Mouse (Mus musculus): ENCODE data around the gene Rassf4.

Gene Rassf4

GRCm38 (mm10) chr6:116673471-116674282 lies at the start of gene Rassf4:
Gene Rassf4 (minus strand): TSS chr6:116673952.
- DNase-seq (ENCODE audit: low read depth in 1 of 2, low spot score in 2 of 2), result peak; percentile 71 to 91

GRCm38 (mm10) chr6:116718920-116719319 lies 45.2 kb upstream of the Rassf4 start:
- DNase-seq (ENCODE audit: low read depth in 1 of 2, low spot score in 2 of 2), result peak in 1 of 2 experiments; percentile 22

DNA sequence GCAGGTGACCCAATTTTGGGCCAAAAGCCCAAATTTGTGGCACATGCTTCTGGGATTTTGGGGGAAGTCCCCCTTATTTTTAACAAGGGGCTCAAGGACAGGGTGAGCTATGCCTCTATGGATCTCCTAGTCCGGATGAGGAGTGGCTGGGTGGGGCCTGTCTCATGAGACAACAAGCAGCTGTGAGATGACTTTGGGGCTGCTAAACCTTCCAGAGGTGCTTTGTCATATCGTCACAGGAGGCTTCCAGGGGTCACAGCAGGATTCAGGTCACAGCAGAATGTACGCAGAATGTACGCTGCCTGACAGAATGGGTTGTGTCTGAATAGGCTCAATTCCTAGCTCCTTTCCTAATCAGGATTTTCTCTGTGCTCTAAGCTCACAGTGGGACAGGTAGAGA lies 44.6 kb upstream of the Rassf4 start:
- DNase-seq (ENCODE audit: low read depth in 1 of 2, low spot score in 2 of 2), result no peak

DNA sequence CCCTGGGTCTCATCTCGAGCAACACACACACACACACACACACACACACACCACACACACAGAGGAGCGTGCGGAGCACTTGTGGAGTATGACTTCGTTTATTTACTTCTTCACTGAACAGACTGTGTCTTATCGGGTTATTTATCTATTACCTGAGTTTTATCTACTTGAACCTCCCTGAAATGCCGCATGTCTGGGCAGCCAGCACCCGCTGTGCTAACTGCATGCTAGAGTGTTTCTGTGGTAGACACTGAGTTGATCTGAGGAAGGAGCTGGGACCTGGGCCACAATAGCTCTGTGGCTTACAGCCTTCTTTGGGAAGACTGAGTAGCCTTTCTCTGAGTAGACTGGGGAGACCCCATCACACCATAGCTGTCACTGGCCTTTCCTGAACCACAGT lies 44.1 kb upstream of the Rassf4 start:
- DNase-seq (ENCODE audit: low read depth in 1 of 2, low spot score in 2 of 2), result no peak

GRCm38 (mm10) chr6:116716666-116717065 lies 42.9 kb upstream of the Rassf4 start, which contains the start of gene Tmem72:
Gene Tmem72 (minus strand): TSS chr6:116716913.
- DNase-seq (ENCODE audit: low read depth in 1 of 2, low spot score in 2 of 2), result no peak

DNA sequence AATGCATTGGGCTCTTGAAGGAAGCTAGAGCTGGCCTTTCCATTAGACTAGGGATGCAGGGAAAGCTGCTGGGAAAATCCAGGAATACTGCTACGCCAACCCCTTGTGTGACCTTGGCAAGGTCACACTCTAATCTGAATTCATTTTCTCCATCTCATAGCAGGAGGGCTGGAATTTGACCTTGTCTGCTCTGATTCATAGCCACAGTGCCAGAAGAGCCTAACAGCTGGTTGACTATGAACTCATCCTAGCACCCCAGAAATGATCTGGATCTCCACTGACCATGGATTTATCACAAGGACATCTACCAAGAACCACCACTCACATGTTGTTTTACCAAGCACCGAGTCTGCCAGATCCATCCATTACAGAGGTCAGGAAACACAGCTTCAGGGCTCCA lies 41.4 kb upstream of the Rassf4 start:
- no peak for DNase-seq (ENCODE audit: low read depth in 1 of 2, low spot score in 2 of 2)

DNA sequence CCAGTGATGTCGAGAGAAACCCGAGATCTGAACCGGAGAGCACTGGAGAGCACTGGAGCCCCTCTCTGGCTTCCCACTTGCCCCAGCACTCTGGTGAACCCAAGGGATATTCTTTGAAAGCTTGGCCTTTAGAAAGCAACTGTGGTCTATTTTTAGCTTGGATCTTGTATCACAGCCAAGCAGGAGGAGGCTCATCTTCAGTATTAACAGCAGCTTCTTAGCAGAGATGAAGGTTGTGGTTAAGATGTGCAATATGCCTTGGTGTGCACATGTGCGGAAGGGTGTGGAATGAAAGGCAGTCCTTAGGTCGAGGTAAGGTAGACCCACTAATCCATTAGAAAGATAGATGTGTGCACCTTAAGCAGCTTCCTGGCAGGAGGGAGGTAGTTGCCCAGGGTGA lies 40.8 kb upstream of the Rassf4 start:
- DNase-seq (ENCODE audit: low read depth in 1 of 2, low spot score in 2 of 2), result no peak

DNA sequence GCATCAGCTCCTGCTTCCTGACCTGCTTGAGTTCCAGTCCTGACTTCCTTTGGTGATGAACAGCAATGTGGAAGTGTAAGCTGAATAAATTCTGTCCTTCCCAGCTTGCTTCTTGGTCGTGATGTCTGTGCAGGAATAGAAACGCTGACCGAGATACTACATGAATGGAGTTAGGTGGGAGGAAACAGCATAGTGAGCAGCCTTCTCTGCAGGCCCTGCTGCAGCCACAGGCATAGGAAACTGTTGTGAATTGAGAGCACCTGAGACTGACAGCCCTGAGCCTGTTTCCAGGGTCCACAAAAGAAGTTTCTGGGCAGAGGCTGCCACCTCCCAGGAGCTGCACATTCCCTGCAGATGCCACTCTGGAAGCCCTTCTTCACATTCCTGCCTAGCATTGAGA lies 40.2 kb upstream of the Rassf4 start:
- DNase-seq (ENCODE audit: low read depth in 1 of 2, low spot score in 2 of 2), result no peak

GRCm38 (mm10) chr6:116712503-116712902 lies 38.8 kb upstream of the Rassf4 start:
- DNase-seq (ENCODE audit: low read depth in 1 of 2, low spot score in 2 of 2), result no peak

DNA sequence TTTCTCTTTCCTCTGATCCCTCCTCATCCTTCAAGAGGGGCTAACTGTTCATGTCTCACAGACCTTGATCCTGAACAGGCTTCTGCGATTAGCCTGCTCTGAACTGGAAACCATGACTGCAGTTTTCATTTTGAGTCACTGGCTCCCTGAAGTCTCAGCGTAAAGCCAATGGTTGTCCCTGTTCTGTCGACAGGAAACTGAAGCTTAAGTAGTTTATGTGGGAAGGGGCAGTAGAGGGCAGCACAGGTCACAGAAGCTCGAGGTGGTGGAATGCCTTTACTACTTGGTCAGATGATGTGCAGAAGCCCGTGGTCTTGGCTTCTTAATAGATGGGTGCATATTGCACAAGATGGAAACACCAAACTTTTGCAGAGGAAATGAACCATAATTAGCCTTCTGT lies 38.3 kb upstream of the Rassf4 start:
- no peak for DNase-seq (ENCODE audit: low read depth in 1 of 2, low spot score in 2 of 2)

- no peak for DNase-seq (ENCODE audit: low read depth in 1 of 2, low spot score in 2 of 2)
Measured at GRCm38 (mm10) chr6:116704320-116704719, 30.6 kb upstream of the Rassf4 start.

DNA sequence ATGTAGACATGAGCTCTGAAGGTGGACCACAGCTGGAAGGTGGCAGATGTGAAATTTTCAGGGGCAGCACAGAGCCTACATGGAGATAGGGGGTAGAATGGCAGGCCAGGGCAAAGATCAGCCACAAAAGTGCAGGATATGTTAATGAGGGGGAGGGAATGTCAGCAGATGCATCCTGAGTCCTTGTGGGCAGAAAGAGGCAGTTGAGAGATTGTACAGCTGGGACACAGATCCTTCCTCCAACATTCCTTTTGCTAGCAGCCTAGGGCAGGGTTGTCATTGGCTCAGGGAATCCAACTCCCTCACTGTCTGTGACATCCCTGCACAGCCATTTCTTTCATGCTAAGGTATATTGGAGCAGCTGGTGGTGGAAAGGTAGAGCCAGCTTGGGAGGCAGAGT lies 27.1 kb upstream of the Rassf4 start:
- no peak for DNase-seq (ENCODE audit: low read depth in 1 of 2, low spot score in 2 of 2)

- DNase-seq (ENCODE audit: low read depth in 1 of 2, low spot score in 2 of 2), result no peak
Measured at GRCm38 (mm10) chr6:116697896-116698425, 24.2 kb upstream of the Rassf4 start.

DNA sequence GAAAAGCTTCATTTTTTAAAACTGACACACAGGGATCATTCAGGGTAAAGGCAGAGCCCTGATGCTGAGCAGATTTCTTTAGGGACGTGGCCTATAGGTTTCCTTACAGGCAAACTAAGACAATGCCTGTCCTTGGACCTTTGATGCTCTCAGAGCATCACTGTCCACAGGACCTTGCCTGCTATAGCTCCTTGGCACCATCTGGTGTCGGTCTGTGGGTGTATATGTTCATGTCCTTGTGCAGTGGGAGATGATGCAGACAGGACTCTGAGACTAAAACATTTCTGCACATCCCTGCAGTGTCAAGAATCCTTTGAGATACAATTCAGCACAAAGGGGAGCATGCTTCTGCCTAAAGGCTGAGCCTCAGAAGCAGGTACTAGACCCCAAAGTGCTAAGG lies 23.7 kb upstream of the Rassf4 start:
- no peak for DNase-seq (ENCODE audit: low read depth in 1 of 2, low spot score in 2 of 2)

GRCm38 (mm10) chr6:116694346-116694745 lies 20.6 kb upstream of the Rassf4 start:
- no peak for DNase-seq (ENCODE audit: low read depth in 1 of 2, low spot score in 2 of 2)

DNA sequence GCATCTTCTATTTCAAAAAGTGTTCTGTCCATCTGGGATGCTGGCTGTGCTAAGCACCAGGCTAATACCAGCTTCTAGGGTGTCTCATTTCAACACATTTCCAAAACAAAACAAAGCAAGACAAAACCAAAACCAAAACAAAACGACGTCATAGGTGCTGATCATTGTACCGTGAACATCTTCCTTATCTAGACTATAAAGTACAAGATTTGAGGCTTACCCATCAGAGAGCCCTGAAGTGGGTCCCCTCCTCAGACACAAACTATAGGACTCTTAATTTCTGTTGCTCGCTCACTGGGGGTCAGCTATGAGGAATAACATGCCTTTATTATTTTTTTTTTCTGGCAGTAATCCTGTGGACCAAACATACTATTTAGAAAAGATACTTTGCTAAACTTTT lies 19.9 kb upstream of the Rassf4 start:
- no peak for DNase-seq (ENCODE audit: low read depth in 1 of 2, low spot score in 2 of 2)

DNA sequence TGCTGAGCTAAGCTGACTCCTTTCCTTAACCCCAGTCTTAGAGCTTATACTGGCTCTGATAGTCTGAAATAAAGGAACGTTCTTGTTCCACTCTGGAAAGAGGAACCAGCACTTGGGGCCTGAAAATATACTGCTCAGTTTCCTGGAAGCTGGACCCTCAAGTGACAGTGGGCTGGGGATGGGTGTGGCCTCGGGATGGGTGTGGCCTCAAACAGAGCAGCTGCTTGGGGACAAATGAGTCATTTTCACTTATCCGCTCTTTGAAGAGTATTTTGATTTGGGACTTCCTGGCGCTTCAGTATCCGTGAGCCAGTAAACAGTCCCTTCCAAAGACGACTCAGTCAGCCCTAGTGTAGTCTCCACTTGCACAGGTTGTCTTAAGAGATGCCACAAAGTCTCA lies 8.6 kb upstream of the Rassf4 start:
- peak; percentile 85 to 89 for DNase-seq (ENCODE audit: low read depth in 1 of 2, low spot score in 2 of 2)

DNA sequence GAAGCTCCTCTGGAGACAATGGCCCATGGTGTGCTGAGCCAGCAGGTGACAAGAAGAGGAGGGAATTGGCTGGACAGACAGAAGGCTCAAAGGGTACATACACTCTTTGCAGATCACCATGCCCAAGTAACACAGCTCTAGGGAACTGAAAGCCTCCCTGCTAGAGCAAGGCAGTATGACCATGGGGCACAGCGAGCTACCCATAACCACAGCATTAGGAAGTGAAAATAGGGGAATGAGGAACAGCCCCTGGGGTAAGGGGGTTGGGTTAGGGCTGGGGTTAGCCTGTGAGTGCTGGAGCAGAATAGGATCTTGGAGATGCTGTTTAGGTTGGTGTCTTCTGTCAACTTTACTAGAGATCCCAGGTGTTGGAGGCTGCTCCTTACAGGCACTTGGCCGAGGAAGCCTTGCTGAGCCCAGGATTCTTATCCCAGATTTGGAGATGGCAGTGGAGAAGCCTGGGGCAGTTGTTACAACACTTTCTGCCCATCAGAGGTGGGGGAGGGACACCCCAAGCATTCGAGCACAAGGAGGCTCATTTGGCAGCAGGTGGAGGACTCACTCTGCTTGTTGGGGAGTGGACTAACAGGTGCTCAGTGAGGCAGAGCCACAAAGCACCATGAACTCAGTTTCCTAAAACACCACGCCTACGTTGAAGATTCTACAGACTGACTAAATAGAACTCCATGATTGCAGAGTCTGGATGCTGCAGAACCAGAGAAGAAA lies 6.0 kb upstream of the Rassf4 start:
- peak; percentile 77 to 85 for DNase-seq (ENCODE audit: low read depth in 1 of 2, low spot score in 2 of 2)

GRCm38 (mm10) chr6:116677321-116677720 lies 3.6 kb upstream of the Rassf4 start:
- DNase-seq (ENCODE audit: low read depth in 1 of 2, low spot score in 2 of 2), result no peak

DNA sequence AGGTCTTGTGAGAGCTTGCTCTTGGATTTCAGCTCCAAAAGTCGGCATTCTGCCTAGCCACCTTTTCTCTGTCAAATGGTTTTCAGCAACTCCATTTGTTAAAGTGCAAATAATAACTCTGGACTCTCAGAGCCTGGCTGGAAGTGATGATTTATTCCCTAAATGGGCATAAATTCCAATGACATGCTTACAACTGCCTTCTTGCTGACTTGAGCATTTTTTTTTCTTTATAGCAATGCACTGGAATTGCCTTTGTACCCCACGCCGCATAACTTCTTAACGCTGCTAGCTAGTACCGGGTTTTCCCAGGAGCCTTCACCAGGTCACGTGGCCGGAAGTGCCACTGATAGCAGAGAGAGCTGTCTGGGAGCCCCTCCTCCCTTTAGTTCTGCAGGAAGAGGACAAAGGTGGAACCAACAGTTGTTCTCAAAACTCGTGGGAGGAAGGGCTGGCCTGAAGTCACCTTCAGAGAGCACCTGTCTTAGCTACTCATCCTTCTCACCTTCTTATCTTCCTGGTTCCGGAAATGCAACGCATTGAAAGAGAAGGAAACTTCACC lies 2.7 kb upstream of the Rassf4 start:
- DNase-seq (ENCODE audit: low read depth in 1 of 2, low spot score in 2 of 2), result no peak

DNA sequence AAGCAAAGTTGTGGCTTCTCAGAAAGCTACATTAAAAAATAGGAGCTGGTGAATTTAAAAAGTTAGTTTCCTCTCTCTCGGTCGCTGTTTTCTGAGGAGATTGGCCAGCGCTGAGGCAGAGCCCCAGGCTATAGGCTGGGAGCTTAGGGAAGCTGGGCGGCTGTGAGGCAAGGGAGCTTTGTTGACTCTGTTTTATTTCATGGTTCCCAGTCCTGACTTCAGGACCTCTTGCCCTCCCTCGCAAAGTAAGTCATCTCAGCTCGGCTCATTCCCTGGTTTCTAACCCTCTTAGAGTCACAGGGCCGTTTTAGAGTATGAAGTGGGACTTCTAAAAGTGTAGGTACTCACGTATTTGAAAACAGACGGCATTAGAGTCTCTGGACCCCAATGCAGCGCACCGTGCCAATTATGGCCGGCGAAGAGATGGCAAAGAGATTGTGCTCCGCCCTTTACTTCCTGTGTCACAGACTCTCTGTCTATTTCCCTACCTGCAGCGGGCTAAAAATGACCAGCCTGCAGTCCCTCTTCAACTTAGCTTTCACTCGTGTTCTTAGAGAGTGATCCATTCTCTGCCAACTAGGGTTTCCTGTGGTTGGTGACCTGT lies 633 bp upstream of the Rassf4 start:
- no peak for DNase-seq (ENCODE audit: low read depth in 1 of 2, low spot score in 2 of 2)
